Mouse (Mus musculus): ENCODE data around the gene Retreg3. TPM values are rescaled to one million over a fixed set of nuclear protein-coding genes. Genes with fewer than 3 reads are reported as not detected.

Gene Retreg3
- polyA plus RNA-seq, 1 experiment from 2014 or later: 13.1 TPM

DNA sequence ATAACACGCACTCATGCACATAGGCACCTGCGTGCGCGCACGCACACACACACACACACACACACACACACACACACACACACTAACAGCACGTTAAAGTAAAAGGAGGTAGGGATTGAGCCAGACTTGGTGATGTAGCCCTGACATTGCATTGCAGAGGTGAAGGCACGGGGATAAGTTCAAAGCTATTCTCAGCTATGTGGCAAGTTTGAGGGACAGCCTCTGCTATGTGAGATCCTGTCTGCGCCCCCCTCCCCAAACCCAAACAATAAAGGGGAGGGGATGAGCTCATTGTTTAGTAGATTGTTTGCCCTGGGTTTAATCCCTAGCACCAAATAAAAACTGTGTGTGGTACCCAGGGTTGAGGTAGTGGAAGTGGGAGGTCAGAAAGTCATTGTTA lies 21.4 kb upstream of the Retreg3 start:
- Histone ChIP-seq H3K9ac (replicated peaks; ENCODE audit: low read length) (no peak overlapping the region), H3K9me3 (ENCODE audit: control insufficient read depth, low read length) (no peaks in the 10 kb centered on the region), H3K4me1 (ENCODE audit: control insufficient read depth, insufficient read depth, low read length) (peaks cover 8% of the 10 kb centered on the region; the same call in 1 of the 2 replicates), H3K36me3 (ENCODE audit: control insufficient read depth, insufficient read depth, low read length) (no peaks in the 10 kb centered on the region), H3K4me2 (ENCODE audit: low read length) (no peak overlapping the region), H3K27ac (replicated peaks; ENCODE audit: low read depth, low read length) (0 out of 2 replicates have a peak overlapping the region, but pooled peaks have one; percentile 37), H3K27me3 (ENCODE audit: control insufficient read depth, insufficient read depth, low read length) (no peaks in the 10 kb centered on the region), H3K4me3 (replicated peaks; ENCODE audit: low read depth, low read length) (no peak overlapping the region)
- ATAC-seq (ENCODE audit: low FRiP score, low TSS enrichment): no peak
- no peak for DNase-seq
- WGBS: 82% methylated on average over 8 of the region's 8 CpGs

DNA sequence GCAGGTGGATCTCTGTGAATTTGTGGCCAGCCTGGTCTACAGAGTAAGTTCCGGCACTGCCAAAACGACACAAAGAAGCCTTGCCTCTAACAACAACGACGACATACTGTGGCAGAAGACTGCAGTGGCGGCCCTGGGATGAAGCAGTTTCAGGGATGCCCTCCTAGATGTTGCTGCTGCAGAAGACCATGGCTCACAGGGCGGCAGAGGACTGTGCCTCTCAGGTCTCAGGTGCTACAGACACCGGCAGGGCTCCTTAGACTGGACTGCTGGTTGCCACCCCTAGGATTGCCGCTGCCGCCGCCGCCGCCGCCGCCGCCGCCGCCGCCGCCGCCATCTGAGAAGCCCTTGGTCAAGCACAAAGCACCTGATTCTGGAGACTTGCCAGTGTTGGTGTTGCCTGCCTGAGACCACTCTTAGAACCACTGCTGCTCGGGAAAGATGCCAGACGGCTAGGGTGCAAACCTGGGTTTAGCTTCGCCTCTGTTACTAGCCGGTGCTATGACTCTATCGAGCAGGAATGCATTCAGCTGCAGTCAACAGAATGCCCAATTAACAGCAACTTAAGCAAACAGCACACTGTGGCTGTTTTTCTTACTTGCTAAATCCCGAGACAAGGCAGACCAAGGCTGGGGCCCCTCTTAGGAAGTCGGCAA lies 20.6 kb upstream of the Retreg3 start:
- H3K4me1 ChIP-seq (ENCODE audit: control insufficient read depth, insufficient read depth, low read length): peaks cover 5% of the 10 kb centered on the region; the same call in 1 of the 2 replicates
- no peaks in the 10 kb centered on the region for H3K36me3 ChIP-seq (ENCODE audit: control insufficient read depth, insufficient read depth, low read length)
- ATAC-seq (ENCODE audit: low FRiP score, low TSS enrichment): no peak
- no peaks in the 10 kb centered on the region for H3K9me3 ChIP-seq (ENCODE audit: control insufficient read depth, low read length)
- 47% methylated on average over 27 of the region's 27 CpGs for WGBS
- peak overlapping the region; percentile 34; the same call in 1 of the 2 replicates for H3K9ac ChIP-seq (replicated peaks; ENCODE audit: low read length)
- H3K27me3 ChIP-seq (ENCODE audit: control insufficient read depth, insufficient read depth, low read length): no peaks in the 10 kb centered on the region
- H3K4me2 ChIP-seq (ENCODE audit: low read length): peak overlapping the region; percentile 44
- 0 out of 2 replicates have a peak overlapping the region, but pooled peaks have one; percentile 26 for H3K27ac ChIP-seq (replicated peaks; ENCODE audit: low read depth, low read length)
- DNase-seq: peak; percentile 61
- H3K4me3 ChIP-seq (replicated peaks; ENCODE audit: low read depth, low read length): peak overlapping the region; percentile 22

DNA sequence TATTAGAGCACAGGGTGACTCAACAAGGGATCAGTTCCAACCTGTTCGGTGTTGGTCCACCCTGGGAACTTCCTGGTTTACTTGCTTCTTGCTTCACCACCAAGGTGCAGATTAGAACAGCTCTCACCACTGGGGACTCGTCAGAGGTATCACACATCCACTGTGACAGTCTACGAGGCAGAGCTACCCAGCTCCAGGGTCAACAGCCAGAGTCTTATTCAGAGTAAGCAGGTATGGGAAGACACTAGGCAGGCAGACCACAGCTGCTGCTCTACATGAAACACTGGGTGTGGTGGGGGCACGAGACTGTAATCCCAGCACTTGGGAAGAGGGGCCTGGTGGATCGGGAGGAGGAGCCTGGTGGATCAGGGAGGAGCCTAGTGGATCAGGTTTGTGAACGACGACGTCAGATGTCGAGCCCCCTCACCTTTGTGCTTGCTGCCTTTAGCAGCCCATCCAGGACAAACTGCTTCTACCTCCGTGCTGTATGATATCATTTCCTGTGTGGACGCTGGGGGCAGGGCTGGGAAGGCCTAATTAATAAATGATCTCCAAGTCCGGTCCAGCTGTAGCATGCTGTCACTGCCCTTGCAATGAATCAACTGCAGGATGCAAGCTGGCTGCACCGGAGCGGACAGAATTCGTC lies 19.0 kb upstream of the Retreg3 start:
- Histone ChIP-seq H3K9ac (replicated peaks; ENCODE audit: low read length) (peak overlapping the region; percentile 34; the same call in 1 of the 2 replicates), H3K9me3 (ENCODE audit: control insufficient read depth, low read length) (no peaks in the 10 kb centered on the region), H3K4me1 (ENCODE audit: control insufficient read depth, insufficient read depth, low read length) (peaks cover 3% of the 10 kb centered on the region; the same call in 1 of the 2 replicates), H3K4me3 (replicated peaks; ENCODE audit: low read depth, low read length) (0 out of 2 replicates have a peak overlapping the region, but pooled peaks have one; percentile 0), H3K27me3 (ENCODE audit: control insufficient read depth, insufficient read depth, low read length) (no peaks in the 10 kb centered on the region), H3K4me2 (ENCODE audit: low read length) (peak overlapping the region; percentile 38), H3K36me3 (ENCODE audit: control insufficient read depth, insufficient read depth, low read length) (no peaks in the 10 kb centered on the region), H3K27ac (replicated peaks; ENCODE audit: low read depth, low read length) (peak overlapping the region; percentile 55; the same call in 1 of the 2 replicates)
- 31% methylated on average over 15 of the region's 15 CpGs for WGBS
- DNase-seq (peak; percentile 53), ATAC-seq (ENCODE audit: low FRiP score, low TSS enrichment) (no peak; the same call in 1 of the 2 replicates)

DNA sequence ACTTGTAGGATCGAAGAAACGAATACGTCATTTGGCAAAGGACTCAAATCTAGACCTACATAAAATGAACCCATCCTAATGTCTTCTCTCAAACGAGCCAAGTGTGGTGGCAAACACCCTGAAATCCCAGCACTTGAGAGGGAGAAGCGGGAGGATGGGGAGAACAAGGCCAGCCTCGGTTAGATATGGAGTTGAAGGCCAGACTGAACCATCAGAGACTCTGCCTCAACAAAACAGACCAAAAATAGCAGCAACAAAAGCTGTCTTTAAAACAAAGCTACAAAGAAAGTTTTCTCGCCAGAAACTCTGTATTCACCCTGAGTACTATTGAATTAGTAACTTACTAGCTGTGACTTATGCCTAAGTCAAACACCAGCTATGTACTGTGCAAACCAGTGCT lies 17.3 kb upstream of the Retreg3 start:
- WGBS: 80% methylated on average over 7 of the region's 7 CpGs
- Histone ChIP-seq H3K9me3 (ENCODE audit: control insufficient read depth, low read length) (no peaks in the 10 kb centered on the region), H3K36me3 (ENCODE audit: control insufficient read depth, insufficient read depth, low read length) (no peaks in the 10 kb centered on the region), H3K9ac (replicated peaks; ENCODE audit: low read length) (no peak overlapping the region), H3K27ac (replicated peaks; ENCODE audit: low read depth, low read length) (no peak overlapping the region), H3K4me1 (ENCODE audit: control insufficient read depth, insufficient read depth, low read length) (no peaks in the 10 kb centered on the region), H3K4me2 (ENCODE audit: low read length) (no peak overlapping the region), H3K4me3 (replicated peaks; ENCODE audit: low read depth, low read length) (no peak overlapping the region), H3K27me3 (ENCODE audit: control insufficient read depth, insufficient read depth, low read length) (no peaks in the 10 kb centered on the region)
- ATAC-seq (ENCODE audit: low FRiP score, low TSS enrichment) (no peak), DNase-seq (no peak)

DNA sequence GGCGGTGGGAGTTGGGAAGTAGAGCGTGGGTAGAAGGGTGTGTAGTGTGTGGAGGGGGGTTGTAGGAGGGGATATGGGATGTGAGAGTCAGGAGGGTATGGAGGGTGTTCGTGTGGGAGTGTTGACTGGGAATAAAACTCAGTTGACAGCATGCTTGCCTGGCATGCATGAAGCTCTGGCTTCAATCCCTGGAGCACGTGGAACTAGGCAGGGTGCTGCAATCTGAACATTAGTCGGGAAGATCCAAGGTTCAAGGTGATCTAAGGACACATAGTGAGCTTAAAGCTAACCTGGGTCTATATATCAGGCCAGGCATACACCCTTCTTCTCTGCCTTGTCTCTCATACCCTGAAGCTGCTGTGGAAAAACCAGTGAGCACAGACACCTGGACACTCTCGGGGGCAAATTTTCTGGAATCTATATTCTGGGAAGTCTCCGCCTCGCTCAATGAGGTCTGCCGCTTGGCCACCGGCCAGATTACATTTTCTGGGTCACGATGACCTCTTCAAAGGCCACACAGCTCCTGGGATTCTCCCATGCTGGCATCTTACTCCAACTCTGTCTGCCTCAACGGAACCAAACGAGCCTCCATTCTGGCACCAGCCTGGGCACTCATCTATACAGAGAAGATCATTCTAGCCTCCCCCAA lies 14.6 kb upstream of the Retreg3 start:
- no peak for DNase-seq
- 86% methylated on average over 13 of the region's 13 CpGs for WGBS

DNA sequence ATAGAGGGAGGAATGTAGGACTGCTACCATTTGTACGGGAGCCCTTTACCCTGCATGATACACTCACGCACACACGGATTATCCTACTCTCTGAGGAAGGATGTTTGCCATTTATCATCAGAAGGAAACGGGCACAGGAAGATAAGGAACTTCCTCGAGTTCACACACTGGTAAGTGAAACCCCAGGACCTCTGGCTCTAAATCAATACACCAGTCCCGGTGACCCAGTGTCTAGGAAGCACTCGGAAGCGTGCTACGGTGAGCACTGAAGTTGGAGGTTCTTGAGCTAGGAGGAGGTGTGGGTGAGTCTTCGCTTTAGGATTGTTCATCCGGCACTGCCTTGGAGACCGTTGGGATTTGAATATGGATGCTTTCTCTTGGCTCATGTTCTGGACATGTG lies 13.3 kb upstream of the Retreg3 start:
- Histone ChIP-seq H3K4me1 (ENCODE audit: control insufficient read depth, insufficient read depth, low read length) (no peaks in the 10 kb centered on the region), H3K4me3 (replicated peaks; ENCODE audit: low read depth, low read length) (no peak overlapping the region), H3K9me3 (ENCODE audit: control insufficient read depth, low read length) (no peaks in the 10 kb centered on the region), H3K9ac (replicated peaks; ENCODE audit: low read length) (no peak overlapping the region), H3K27ac (replicated peaks; ENCODE audit: low read depth, low read length) (no peak overlapping the region), H3K36me3 (ENCODE audit: control insufficient read depth, insufficient read depth, low read length) (no peaks in the 10 kb centered on the region), H3K27me3 (ENCODE audit: control insufficient read depth, insufficient read depth, low read length) (no peaks in the 10 kb centered on the region), H3K4me2 (ENCODE audit: low read length) (no peak overlapping the region)
- WGBS: 89% methylated on average over 12 of the region's 12 CpGs
- no peak for ATAC-seq (ENCODE audit: low FRiP score, low TSS enrichment)
- no peak for DNase-seq

More for the DNA sequence above, 14.6 kb upstream of the Retreg3 start:
- H3K4me3 ChIP-seq (replicated peaks; ENCODE audit: low read depth, low read length): no peak overlapping the region
- no peaks in the 10 kb centered on the region for H3K36me3 ChIP-seq (ENCODE audit: control insufficient read depth, insufficient read depth, low read length)
- H3K27me3 ChIP-seq (ENCODE audit: control insufficient read depth, insufficient read depth, low read length): no peaks in the 10 kb centered on the region
- H3K27ac ChIP-seq (replicated peaks; ENCODE audit: low read depth, low read length): no peak overlapping the region
- H3K4me1 ChIP-seq (ENCODE audit: control insufficient read depth, insufficient read depth, low read length): no peaks in the 10 kb centered on the region
- ATAC-seq (ENCODE audit: low FRiP score, low TSS enrichment): no peak
- no peak overlapping the region for H3K9ac ChIP-seq (replicated peaks; ENCODE audit: low read length)
- no peaks in the 10 kb centered on the region for H3K9me3 ChIP-seq (ENCODE audit: control insufficient read depth, low read length)
- H3K4me2 ChIP-seq (ENCODE audit: low read length): no peak overlapping the region

DNA sequence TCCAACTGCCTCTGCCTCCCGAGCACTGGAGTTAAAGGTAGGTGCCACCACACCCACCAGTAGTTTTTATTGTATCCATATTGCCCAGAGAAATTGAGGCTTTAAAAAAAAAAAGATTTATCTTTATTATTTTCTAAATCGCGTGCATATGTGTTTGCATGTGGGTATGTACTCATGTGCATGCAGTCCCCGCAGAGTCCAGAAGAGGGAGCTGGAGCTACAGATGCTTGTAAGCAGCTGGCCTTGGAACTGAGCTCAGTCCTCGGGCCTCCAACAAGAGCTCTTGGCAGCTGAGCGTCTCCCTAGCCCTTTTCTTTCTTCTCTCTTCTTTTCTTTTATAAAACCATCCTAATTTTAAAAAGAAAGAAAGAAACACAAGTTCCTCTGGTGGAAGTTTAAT lies 12.0 kb upstream of the Retreg3 start:
- Histone ChIP-seq H3K4me1 (ENCODE audit: control insufficient read depth, insufficient read depth, low read length) (no peaks in the 10 kb centered on the region), H3K36me3 (ENCODE audit: control insufficient read depth, insufficient read depth, low read length) (peaks cover 2% of the 10 kb centered on the region), H3K9ac (replicated peaks; ENCODE audit: low read length) (no peak overlapping the region), H3K4me2 (ENCODE audit: low read length) (no peak overlapping the region), H3K27me3 (ENCODE audit: control insufficient read depth, insufficient read depth, low read length) (no peaks in the 10 kb centered on the region), H3K27ac (replicated peaks; ENCODE audit: low read depth, low read length) (no peak overlapping the region), H3K4me3 (replicated peaks; ENCODE audit: low read depth, low read length) (no peak overlapping the region), H3K9me3 (ENCODE audit: control insufficient read depth, low read length) (no peaks in the 10 kb centered on the region)
- 86% methylated on average over 6 of the region's 6 CpGs for WGBS
- ATAC-seq (ENCODE audit: low FRiP score, low TSS enrichment) (no peak), DNase-seq (peak; percentile 34)

DNA sequence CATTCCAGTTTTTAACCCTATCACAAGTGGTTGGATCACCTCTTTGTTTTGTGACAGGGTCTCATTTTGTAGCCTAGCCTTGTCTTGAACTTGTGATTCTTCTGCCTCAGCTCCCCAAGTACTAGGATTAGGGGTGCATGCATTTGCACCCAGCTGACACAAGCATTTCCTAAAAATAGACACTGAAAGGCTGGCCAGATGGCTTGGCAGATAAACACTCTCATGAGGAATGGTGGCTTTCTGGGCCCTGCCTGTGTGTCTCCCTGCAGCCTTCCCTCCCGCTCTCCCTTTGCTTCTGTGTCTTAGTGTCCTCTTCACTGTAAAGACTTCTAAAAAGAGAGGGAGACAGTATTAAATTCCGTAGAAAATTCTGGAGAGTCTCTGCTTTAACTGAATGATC lies 11.5 kb upstream of the Retreg3 start:
- 95% methylated on average over 2 of the region's 2 CpGs for WGBS
- H3K27me3 ChIP-seq (ENCODE audit: control insufficient read depth, insufficient read depth, low read length): no peaks in the 10 kb centered on the region
- no peaks in the 10 kb centered on the region for H3K4me1 ChIP-seq (ENCODE audit: control insufficient read depth, insufficient read depth, low read length)
- no peak overlapping the region for H3K4me3 ChIP-seq (replicated peaks; ENCODE audit: low read depth, low read length)
- H3K9ac ChIP-seq (replicated peaks; ENCODE audit: low read length): no peak overlapping the region
- ATAC-seq (ENCODE audit: low FRiP score, low TSS enrichment) (no peak), DNase-seq (no peak)
- no peak overlapping the region for H3K4me2 ChIP-seq (ENCODE audit: low read length)
- no peaks in the 10 kb centered on the region for H3K9me3 ChIP-seq (ENCODE audit: control insufficient read depth, low read length)
- H3K27ac ChIP-seq (replicated peaks; ENCODE audit: low read depth, low read length): no peak overlapping the region
- peaks cover 7% of the 10 kb centered on the region for H3K36me3 ChIP-seq (ENCODE audit: control insufficient read depth, insufficient read depth, low read length)
